Mouse (Mus musculus): ENCODE measurements around the gene Idh3a. TPM values are rescaled to one million over a fixed set of nuclear protein-coding genes. Genes with fewer than 3 reads are reported as not detected.
A peak's percentile ranks its signal among the peaks of the same experiment; 100 is the strongest.

The Idh3a gene
- polyA plus RNA-seq (2015; fragmentation: Nextera tagmentation; extraction: Ambion mirVana) = 393 and 522 TPM in 2 replicates

DNA sequence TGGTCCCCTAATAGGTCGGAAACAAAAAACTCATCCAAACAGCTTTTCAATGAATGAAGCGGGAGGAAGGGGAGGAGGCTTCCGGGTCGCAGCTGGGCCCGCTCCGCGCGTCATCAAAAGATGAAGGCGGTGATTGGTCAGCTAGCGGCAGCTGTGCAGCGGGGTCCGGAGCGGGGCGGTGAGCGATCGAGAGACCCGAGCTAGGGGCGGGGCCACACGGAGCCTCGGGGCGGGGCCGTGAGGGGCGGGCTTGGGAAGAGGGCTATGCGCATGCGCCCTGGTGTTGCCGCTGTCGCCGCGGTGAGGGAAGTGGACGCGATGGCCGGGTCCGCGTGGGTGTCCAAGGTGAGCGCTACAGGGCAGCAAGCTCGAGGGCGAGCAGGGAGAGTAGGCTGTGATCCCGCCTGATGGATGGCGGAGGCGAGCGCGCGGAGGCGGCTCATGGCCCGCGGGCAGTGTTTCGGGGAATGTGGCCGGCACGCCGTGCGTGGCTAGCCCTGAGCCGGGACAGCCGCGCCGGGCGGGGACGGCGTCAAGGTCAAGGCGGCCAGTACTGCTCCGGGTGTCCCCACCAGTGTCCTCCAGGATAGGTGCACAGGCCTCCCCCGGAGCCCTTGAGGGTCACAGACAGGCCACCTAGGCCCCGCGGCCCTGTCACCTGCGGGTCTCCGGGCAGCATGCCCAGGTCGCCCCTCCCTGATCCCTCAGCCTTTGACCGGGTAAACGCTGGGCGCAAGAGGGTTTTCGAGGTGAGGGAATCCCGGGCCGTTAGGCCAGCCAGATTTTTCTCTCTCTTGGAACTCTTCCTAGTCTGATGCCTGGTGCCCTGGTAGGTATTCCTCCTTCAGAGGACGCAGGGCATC lies at the start of gene Idh3a:
TSS of gene Idh3a (plus strand) at position 136 of the 863 bp plus-strand sequence.
- H3K36me3 ChIP-seq = peaks cover 12% of the 10 kb centered on the region
- H3K4me1 ChIP-seq (replicated peaks) = peaks cover 19% of the 10 kb centered on the region
- ATAC-seq (replicated peaks; ENCODE audit: insufficient number of reproducible peaks, insufficient read depth, low FRiP score, low read depth) = peak; percentile 99
- under 1% methylated on average over 71 of the region's 73 CpGs for WGBS
- H3K4me2 ChIP-seq = peak within 1 kb of the TSS; percentile 81
- H3K27ac ChIP-seq = peak within 1 kb of the TSS; percentile 86
- H3K4me3 ChIP-seq = peak within 1 kb of the TSS; percentile 92
- no peaks in the 10 kb centered on the region for H3K27me3 ChIP-seq
- peak within 1 kb of the TSS; percentile 95 for H3K9ac ChIP-seq
- H3K9me3 ChIP-seq (replicated peaks) = no peaks in the 10 kb centered on the region

DNA sequence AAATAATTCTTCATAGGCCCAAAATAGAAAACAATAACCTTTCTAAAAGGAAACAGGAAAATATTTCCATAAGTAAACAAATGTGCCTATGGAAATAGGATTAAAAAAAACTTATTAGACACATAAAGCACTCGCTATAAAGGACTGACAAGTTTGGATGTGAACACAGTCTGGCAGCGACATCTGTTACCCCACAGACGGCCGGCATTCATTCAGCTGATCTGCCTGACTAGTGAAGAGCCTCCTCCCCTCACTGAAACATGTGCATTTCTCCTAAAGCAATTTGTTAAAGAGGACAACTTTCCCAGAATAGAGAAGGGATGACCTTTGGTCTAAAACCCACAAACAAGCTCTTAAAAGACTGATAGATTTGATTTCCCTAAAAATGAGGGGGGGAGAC lies 49.1 kb upstream of the Idh3a start:
- Histone ChIP-seq H3K4me2 (no peak overlapping the region), H3K4me1 (replicated peaks) (no peaks in the 10 kb centered on the region), H3K9me3 (replicated peaks) (no peaks in the 10 kb centered on the region), H3K4me3 (no peak overlapping the region), H3K27me3 (no peaks in the 10 kb centered on the region), H3K36me3 (no peaks in the 10 kb centered on the region), H3K9ac (no peak overlapping the region), H3K27ac (no peak overlapping the region)
- 57% methylated on average over 4 of the region's 4 CpGs for WGBS
- no peak for ATAC-seq (replicated peaks; ENCODE audit: insufficient number of reproducible peaks, insufficient read depth, low FRiP score, low read depth)

DNA sequence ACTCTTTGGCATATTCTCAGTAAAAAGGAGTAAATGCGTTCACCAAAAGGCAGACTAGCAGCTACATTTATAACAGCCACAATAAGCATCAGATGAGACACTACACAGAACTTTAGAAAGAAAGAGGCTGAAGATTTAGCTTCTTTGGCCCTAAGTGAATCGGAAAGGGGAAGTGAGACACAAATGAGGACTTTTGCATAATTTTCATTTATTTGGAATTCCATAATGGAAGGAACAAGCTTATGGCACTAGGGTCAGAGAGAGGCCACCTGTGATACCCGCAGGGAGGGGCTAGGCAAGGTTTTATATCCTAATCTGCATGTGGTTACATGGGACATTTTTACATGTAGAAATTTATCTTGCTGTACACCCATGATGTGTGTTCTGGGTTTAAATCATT lies 48.7 kb upstream of the Idh3a start:
- Histone ChIP-seq H3K27ac (no peak overlapping the region), H3K27me3 (no peaks in the 10 kb centered on the region), H3K4me3 (no peak overlapping the region), H3K4me2 (no peak overlapping the region), H3K4me1 (replicated peaks) (no peaks in the 10 kb centered on the region), H3K9me3 (replicated peaks) (no peaks in the 10 kb centered on the region), H3K9ac (no peak overlapping the region), H3K36me3 (no peaks in the 10 kb centered on the region)
- WGBS = 77% methylated on average over 3 of the region's 3 CpGs
- no peak for ATAC-seq (replicated peaks; ENCODE audit: insufficient number of reproducible peaks, insufficient read depth, low FRiP score, low read depth)

DNA sequence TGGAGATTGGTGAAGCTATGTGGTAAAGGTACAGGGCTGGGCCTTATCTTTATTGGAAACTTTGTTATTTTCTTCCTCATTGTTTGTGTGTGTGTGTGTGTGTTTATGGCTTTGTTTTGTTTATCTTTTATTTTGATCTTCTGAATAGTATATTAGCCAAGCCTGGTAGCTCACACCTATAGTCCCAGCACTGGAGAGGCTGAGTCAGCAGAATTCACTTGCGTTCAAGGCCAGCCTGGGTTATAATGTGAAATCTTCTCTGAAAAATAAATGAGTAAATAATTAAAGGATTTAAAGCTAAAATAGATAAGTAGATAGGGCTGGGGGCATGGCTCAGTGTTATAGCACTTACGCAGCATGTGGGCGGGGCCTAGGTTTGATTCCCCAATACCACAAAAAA lies 47.9 kb upstream of the Idh3a start:
- Histone ChIP-seq H3K4me2 (no peak overlapping the region), H3K27ac (no peak overlapping the region), H3K9me3 (replicated peaks) (no peaks in the 10 kb centered on the region), H3K4me3 (no peak overlapping the region), H3K9ac (no peak overlapping the region), H3K4me1 (replicated peaks) (no peaks in the 10 kb centered on the region), H3K27me3 (no peaks in the 10 kb centered on the region), H3K36me3 (no peaks in the 10 kb centered on the region)
- ATAC-seq (replicated peaks; ENCODE audit: insufficient number of reproducible peaks, insufficient read depth, low FRiP score, low read depth) = no peak
- 91% methylated on average over 3 of the region's 3 CpGs for WGBS

DNA sequence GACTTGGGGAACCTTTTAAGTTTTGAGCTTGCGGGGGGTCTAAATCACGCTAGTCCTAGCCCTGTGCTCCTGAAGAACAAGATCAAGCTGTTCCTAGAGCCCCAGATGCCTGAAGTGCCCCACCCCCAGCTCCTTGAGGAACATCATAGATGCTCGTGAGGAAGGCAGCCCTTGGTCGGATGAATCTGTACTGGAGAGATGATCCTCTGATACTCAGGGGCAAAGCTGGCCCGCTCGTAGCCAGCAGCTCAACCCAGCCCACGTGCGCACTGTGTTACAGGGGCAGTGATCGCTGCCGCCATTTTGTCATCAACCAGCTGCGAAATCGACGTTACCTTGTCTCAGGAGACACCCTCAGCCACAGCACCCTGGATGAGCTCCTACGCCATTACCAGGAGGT lies 47.5 kb upstream of the Idh3a start, which contains the start of gene Sh2d7:
TSS of gene Sh2d7 (plus strand) at position 301 of the 400 bp plus-strand sequence.
- H3K27me3 ChIP-seq = no peaks in the 10 kb centered on the region
- WGBS = 87% methylated on average over 14 of the region's 14 CpGs
- no peaks in the 10 kb centered on the region for H3K36me3 ChIP-seq
- no peak within 1 kb of the TSS for H3K4me2 ChIP-seq
- H3K9ac ChIP-seq = no peak within 1 kb of the TSS
- H3K27ac ChIP-seq = no peak within 1 kb of the TSS
- no peak for ATAC-seq (replicated peaks; ENCODE audit: insufficient number of reproducible peaks, insufficient read depth, low FRiP score, low read depth)
- H3K4me3 ChIP-seq = no peak within 1 kb of the TSS
- H3K9me3 ChIP-seq (replicated peaks) = no peaks in the 10 kb centered on the region
- no peaks in the 10 kb centered on the region for H3K4me1 ChIP-seq (replicated peaks)

GRCm38 (mm10) chr9:54540801-54541200 lies 45.3 kb upstream of the Idh3a start:
- Histone ChIP-seq H3K27me3 (no peaks in the 10 kb centered on the region), H3K4me2 (no peak overlapping the region), H3K4me1 (replicated peaks) (no peaks in the 10 kb centered on the region), H3K9me3 (replicated peaks) (no peaks in the 10 kb centered on the region), H3K27ac (no peak overlapping the region), H3K9ac (no peak overlapping the region), H3K36me3 (no peaks in the 10 kb centered on the region), H3K4me3 (no peak overlapping the region)
- ATAC-seq (replicated peaks; ENCODE audit: insufficient number of reproducible peaks, insufficient read depth, low FRiP score, low read depth) = no peak
- 61% methylated on average over 5 of the region's 5 CpGs for WGBS

DNA sequence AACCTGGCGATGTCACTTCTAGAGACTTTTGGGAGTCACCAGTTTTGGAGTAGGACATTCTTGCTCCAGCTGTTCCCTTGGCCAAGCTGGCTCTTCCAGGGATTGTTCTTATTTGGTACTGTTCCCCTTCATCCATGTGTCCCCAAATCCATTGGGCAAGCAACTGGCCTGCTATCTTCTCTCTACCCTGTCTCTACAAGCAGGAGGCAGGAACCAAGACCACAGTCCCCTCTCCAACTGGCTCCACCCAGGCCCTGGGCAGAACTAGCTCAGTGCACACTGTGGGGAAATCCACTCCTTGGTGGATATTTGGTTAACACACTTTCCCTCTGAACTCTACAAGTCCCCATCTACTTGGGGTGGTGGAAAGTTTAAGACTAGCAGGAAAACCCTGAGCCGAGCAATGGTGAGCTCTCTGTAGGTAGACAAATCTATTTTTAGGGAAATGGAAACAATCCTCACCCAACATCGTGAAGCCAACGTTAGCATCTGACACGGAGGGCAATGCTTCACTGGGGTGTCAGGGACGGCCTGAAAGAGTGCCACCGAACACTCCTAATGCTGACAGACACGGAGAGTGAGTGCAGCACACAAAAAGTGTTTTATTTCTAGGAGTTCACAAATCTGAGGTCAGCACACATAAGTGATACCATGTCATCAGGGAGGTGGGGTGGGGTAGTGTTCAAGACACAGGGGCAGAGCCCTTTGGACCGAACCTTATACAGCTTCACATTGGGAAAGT lies 41.8 kb upstream of the Idh3a start:
- Histone ChIP-seq H3K27me3 (no peaks in the 10 kb centered on the region), H3K4me1 (replicated peaks) (no peaks in the 10 kb centered on the region), H3K9ac (no peak overlapping the region), H3K27ac (no peak overlapping the region), H3K36me3 (no peaks in the 10 kb centered on the region), H3K4me2 (no peak overlapping the region), H3K4me3 (no peak overlapping the region), H3K9me3 (replicated peaks) (no peaks in the 10 kb centered on the region)
- 67% methylated on average over 9 of the region's 9 CpGs for whole genome bisulfite sequencing
- ATAC-seq (replicated peaks; ENCODE audit: insufficient number of reproducible peaks, insufficient read depth, low FRiP score, low read depth) = no peak

GRCm38 (mm10) chr9:54544954-54545315 lies 41.2 kb upstream of the Idh3a start:
- WGBS = 90% methylated on average over 4 of the region's 4 CpGs
- ATAC-seq (replicated peaks; ENCODE audit: insufficient number of reproducible peaks, insufficient read depth, low FRiP score, low read depth) = no peak
- H3K27me3 ChIP-seq = no peaks in the 10 kb centered on the region

DNA sequence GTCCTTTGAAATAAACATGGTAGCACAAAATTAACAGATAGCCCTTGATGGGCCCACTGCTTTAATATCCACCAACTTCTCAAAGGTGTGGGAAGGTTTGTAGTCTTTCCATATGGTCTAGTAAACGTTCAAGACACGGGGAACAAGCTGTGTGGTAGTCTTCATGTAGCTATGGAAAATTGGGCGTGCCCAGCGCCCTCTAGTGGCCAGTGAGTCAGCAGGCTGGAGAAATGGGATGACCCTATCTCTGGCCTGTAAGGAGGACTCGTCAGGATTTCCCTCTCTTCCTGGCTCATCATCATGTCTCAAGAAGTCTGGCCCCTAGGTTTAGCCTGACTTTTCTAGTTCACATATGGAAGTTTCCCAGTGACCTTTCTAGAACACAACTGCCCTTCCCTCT lies 38.6 kb upstream of the Idh3a start:
- H3K4me2 ChIP-seq = no peak overlapping the region
- H3K4me1 ChIP-seq (replicated peaks) = no peaks in the 10 kb centered on the region
- H3K4me3 ChIP-seq = no peak overlapping the region
- 17% methylated on average over 5 of the region's 5 CpGs for WGBS
- no peak for ATAC-seq (replicated peaks; ENCODE audit: insufficient number of reproducible peaks, insufficient read depth, low FRiP score, low read depth)
- H3K36me3 ChIP-seq = no peaks in the 10 kb centered on the region
- no peak overlapping the region for H3K27ac ChIP-seq
- no peaks in the 10 kb centered on the region for H3K27me3 ChIP-seq
- H3K9ac ChIP-seq = no peak overlapping the region
- H3K9me3 ChIP-seq (replicated peaks) = no peaks in the 10 kb centered on the region

More at GRCm38 (mm10) chr9:54544954-54545315, 41.2 kb upstream of the Idh3a start:
- Histone ChIP-seq H3K36me3 (no peaks in the 10 kb centered on the region), H3K4me3 (no peak overlapping the region), H3K4me2 (no peak overlapping the region), H3K27ac (no peak overlapping the region), H3K9me3 (replicated peaks) (no peaks in the 10 kb centered on the region), H3K9ac (no peak overlapping the region), H3K4me1 (replicated peaks) (no peaks in the 10 kb centered on the region)

DNA sequence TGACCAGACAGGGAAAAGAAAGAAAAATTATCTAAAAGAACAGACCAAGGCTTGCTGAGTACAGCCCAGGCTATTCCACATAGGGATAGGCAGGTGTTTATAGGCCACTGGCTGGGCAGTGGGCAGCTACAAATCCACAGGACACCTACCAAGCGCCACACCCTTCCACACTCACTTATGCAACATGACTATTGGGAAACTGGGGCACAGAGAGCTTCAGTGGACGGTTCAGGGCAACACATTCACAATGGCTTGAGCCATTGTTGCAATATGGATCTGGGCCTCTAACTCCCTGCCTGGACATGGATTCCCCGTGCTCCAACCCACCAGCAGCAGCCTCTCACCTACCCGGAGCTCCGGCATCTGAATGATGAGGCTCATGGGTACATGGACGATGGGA lies 36.7 kb upstream of the Idh3a start:
- H3K27me3 ChIP-seq = no peaks in the 10 kb centered on the region
- no peaks in the 10 kb centered on the region for H3K4me1 ChIP-seq (replicated peaks)
- no peak overlapping the region for H3K4me2 ChIP-seq
- H3K9ac ChIP-seq = no peak overlapping the region
- WGBS = 84% methylated on average over 6 of the region's 6 CpGs
- no peak overlapping the region for H3K27ac ChIP-seq
- no peak for ATAC-seq (replicated peaks; ENCODE audit: insufficient number of reproducible peaks, insufficient read depth, low FRiP score, low read depth)
- no peaks in the 10 kb centered on the region for H3K36me3 ChIP-seq
- no peak overlapping the region for H3K4me3 ChIP-seq
- H3K9me3 ChIP-seq (replicated peaks) = no peaks in the 10 kb centered on the region

DNA sequence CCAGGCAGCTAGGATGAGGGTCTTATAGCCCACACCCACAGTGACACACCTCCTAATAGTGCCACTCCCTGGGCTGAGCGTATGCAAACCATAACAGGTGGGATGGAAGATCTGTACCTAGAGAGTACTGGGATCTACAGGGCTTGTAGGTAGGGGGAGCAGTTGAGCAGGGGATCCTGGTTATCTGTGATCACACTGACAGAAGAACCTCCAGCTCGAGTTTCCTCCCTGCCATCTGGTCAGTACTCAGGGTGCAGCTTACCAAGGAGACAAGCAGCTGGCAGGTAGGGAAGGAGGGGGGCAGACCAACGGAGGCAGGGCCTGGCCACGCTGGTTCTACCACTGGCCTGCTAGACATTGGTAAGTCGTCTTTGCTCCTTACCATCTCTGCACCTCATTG lies 33.7 kb upstream of the Idh3a start:
- Histone ChIP-seq H3K4me3 (no peak overlapping the region), H3K9me3 (replicated peaks) (no peaks in the 10 kb centered on the region), H3K27me3 (no peaks in the 10 kb centered on the region), H3K4me1 (replicated peaks) (no peaks in the 10 kb centered on the region), H3K4me2 (no peak overlapping the region), H3K9ac (no peak overlapping the region), H3K27ac (no peak overlapping the region), H3K36me3 (no peaks in the 10 kb centered on the region)
- 24% methylated on average over 5 of the region's 5 CpGs for WGBS
- ATAC-seq (replicated peaks; ENCODE audit: insufficient number of reproducible peaks, insufficient read depth, low FRiP score, low read depth) = no peak

All from heart, embryonic 15.5 days (tissue).